Mouse (Mus musculus) left cerebral cortex, postnatal 36 days (tissue): ENCODE results near the gene Kif12. TPM values are rescaled to one million over a fixed set of nuclear protein-coding genes. Genes with fewer than 3 reads are reported as not detected.

Source experiments
- DNase-seq, 2 experiments: peaks; one replicate each; pipeline ENCODE4 v3.0.0; 2021 to 2022; ENCODE audit warnings: low spot score in 2 of 2, mixed read lengths in 1 of 2
- intact Hi-C: fragments of 180-260 bp; cut with DNase I; formaldehyde crosslinking; loops from one replicate; pipeline ENCODE4 v1.15.1; 2025
- total RNA-seq, 2 experiments: library from RNA; stranded (reverse); gene quantifications; 2 replicates each; pipeline ENCODE4 v1.2.3; 2021

The Kif12 gene
- total RNA-seq, 2 experiments from 2014 or later, result not detected

DNA sequence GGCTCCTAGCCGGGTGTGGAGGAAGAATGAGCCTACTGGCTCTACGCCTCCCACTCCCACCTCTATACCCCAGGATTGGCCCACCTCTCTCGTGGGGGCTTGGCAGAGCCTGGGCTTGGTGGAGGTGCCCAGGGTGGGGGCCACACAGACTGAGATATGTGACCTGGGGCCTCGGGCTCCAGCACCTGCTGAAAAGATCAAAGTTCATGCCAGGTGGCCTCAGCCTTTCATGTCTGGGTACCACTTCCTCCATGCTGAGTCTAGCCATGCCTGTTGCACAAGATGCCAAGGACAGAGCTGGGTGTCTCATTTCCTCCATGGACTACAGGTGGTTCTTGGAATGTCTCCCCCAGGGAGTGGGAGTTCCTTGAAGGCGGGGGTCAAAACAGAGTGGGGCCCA is 5.6 kb downstream of the Kif12 start:
- DNase-seq, result no peak
- intact Hi-C loops, result loop anchor here (5.0 kb wide), 1 partner anchor 136 kb away; no protein-coding TSS in a partner anchor

DNA sequence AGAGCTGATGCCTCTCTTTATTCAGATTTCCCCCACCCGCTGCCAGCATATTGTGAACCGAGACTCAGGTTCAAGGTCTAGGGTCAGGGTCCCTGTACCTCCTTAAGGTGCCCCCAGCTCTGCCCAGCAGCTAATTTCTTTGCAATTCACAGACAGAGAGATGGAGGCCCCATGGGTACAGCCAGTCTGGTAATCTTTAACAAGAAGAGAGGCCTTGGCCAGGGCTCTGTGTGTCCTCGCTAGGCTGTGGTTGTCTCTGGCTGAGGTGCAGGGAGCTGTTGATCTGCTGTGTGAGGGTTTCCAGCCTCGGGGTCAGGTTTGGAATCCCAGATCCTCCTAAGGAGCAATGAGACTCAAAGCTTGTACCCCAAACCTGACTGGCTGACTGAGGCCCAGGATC is 6.3 kb downstream of the Kif12 start:
- DNase-seq, result no peak
- intact Hi-C loops, result loop anchor here (5.0 kb wide), 1 partner anchor 137 kb away; no protein-coding TSS in a partner anchor

DNA sequence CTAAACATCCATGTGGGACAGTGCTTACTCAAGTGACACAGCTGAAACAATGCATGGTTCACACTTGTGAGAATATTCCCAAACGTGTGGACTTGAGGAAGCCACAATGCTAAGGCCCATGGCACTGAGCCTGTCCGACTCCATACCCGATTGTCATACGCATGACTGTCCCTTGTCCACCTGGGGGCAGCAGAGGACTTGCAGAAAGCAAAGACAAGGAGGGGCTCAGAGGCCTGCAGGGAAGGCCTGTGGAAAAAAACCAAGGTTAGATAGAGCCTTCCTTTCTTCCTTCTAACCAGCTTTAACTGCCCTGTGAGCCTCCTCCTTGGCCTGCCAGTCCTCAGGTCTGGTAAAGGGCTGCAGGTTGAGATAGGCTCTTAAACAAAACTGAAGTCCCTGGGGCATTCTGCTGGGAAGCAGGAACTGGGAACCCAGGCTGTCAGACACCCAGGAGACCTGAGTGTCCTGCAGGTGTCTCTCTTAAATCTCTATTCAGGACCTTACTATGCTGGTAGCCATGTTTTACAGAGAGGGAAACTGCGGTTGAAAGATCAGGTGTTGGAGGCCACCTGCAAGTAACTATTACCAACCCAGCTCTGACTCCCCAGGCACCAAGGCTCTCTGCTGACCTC is 12.9 kb downstream of the Kif12 start:
- intact Hi-C loops, result loop anchor here (5.0 kb wide), 1 partner anchor 158 kb away; no protein-coding TSS in a partner anchor
- DNase-seq, result peak; percentile 71 to 76

DNA sequence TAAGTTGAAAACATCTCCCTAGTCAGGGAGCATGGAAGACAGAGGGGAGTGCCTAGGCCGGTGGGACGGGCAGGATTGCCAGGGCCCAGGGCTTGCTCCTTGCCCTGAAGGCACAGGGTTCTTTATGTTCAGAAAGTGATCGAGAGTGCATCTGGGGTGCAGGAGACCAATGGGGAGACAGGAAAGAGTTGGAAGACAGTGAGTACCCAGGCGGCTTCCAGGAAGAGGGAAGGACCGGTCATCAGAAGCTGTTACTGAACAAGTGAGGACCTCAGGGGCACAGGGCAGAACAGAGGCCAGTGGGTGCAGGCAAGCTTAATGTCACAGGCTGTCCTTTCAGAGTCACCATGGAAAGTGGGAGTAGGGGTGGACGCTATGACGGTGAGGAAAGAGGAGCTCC is 13.7 kb downstream of the Kif12 start:
- DNase-seq, result no peak
- intact Hi-C loops, result loop anchor here (5.0 kb wide), 1 partner anchor 159 kb away; no protein-coding TSS in a partner anchor

DNA sequence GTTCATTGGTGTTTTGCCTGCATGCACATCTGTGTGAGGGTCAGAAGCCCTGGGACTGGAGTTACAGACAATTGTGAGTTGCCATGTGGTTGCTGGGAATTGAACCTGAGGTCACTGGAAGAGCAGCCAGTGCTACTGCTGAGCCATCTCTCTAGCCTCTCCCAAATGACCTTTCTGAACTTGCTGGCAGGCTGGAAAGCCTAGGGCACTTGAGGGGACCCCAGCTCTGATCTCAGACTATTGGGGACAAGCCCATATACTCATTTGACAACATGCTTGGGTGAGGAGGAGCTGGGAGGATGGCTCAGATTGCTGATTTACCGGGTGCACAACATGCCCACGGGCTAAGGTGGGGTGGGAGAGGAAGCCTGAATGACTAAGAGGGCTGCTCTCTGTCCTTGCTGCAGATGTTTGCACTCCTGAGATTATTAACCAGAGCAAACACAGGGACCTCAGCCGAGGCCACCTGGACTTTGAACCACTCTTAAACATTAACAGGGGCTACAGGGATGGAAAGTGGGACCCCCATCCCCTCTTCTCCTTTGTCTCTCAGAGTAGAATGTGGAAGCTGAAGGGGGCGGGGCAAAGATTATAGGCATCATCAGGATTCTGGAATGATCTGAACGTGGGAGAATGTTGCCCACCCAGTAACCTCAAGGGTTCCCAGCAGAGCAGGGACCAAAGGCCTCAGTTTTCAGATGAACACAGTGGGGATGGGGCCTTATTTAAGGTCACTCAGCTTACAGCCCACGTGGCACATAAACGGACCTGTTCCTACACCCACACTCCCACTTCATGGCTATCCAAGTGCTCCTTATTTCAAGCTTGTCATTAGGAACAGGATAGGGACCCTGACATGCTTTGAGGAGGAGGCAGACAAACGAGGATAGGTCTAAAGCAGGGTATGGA is 15.0 kb downstream of the Kif12 start:
- DNase-seq, result no peak
- intact Hi-C loops, result loop anchor here (5.0 kb wide), 1 partner anchor 160 kb away; no protein-coding TSS in a partner anchor

DNA sequence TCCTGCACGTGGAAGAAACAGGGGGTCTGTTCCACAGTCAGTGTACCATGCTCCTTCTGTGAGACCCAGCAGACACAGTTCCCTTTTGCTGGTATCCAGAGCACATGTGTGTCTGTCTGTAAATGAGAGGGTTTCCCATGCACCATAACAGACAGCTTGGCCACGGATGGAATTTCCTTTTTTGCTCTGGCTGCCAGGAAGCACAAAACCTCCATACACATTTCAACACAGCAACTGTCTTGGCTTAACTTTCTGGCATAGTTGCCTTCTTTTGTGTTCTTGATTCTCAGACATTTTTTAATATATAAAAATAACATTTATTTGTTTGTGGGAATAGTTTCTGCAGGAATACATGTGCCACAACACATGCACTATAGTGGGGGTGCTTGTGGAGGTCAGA is 16.3 kb downstream of the Kif12 start:
- intact Hi-C loops, result loop anchor here (5.0 kb wide), 1 partner anchor 162 kb away; no protein-coding TSS in a partner anchor
- DNase-seq, result no peak

DNA sequence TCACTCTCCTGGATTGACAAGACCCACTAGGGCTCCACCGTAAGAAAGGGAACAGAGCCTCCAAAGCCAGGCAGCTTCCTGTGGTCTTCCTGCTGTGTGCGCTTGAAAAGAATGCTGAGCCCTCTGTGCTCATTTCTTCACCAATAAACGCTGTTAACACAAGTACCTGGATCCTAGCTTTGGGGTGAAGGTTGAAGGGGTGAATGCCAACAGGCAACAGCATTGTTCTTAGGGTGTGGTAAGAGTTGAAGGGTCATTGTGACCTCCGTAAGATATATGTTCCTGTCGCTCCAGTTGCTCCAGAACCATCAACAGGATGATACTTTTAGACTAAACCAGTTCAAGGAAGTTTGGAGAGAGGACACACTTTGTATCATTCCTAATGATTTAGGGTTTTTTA is 17.2 kb downstream of the Kif12 start, which contains the start of gene Ambp:
Gene Ambp, minus strand, starts transcription at position 101 of the 400 bp plus-strand sequence.
- intact Hi-C loops, result loop anchor here (5.0 kb wide), 1 partner anchor 163 kb away; no protein-coding TSS in a partner anchor
- no peak for DNase-seq

DNA sequence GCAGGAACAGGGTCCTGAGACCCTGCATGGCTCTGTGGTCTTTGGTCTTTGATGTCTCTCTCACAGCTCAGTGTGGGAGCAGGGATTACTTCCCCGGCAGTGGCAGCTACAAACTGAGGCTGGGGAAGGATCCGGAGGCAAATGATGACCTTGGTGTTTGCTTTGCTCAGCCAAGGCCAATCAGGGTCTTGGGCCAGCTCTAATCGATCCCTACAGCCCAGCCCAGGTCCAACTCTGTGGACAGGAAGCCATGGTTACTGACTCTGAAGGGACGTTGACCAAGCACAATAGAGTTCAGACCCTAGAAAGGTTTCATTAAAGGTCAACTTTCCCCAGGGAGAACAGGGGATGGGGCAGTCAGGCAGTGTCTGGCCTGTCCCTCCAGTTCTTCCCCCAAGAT is 17.9 kb downstream of the Kif12 start:
- intact Hi-C loops, result no loop called here

DNA sequence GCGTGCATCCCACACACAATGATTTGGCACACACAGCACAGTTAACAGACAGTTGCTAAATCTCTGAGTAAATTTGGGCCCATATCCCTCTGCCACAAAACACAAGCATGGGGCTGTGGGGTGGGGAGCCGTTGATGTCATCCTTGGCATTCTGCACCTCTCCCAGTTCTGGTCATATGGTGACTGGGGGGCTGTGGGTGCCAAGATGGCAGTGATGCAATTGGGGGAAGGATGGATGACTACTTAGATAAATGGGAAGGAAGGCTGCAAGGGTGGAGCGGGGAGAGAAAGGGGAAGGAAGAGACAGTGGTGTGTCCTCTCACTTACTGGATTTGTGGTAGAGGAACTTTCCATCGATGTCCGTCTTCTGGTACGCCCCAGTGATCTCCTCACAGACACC is 20.8 kb downstream of the Kif12 start:
- DNase-seq, result no peak
- intact Hi-C loops, result no loop called here

More for the DNA sequence above, 17.9 kb downstream of the Kif12 start:
- no peak for DNase-seq

DNA sequence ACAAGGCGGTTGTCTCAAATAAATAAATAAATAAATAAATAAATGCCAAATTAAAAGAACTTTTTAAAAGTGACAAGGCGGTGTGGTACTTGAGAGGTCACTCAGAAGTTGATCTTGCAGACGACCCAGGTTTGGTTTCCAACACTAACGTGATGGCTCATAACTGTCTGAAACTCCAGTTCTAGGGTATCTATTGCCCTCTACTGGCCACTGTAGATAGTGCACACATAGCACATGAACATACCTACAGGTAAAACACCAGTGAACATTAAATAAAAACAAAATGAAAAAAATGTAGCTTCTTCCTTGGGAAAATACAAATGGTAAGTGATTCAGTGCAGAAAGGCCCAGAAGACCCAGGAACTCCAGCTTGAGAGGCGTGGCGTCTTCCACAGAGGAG is 24.7 kb downstream of the Kif12 start:
- intact Hi-C loops, result no loop called here
- DNase-seq, result no peak

DNA sequence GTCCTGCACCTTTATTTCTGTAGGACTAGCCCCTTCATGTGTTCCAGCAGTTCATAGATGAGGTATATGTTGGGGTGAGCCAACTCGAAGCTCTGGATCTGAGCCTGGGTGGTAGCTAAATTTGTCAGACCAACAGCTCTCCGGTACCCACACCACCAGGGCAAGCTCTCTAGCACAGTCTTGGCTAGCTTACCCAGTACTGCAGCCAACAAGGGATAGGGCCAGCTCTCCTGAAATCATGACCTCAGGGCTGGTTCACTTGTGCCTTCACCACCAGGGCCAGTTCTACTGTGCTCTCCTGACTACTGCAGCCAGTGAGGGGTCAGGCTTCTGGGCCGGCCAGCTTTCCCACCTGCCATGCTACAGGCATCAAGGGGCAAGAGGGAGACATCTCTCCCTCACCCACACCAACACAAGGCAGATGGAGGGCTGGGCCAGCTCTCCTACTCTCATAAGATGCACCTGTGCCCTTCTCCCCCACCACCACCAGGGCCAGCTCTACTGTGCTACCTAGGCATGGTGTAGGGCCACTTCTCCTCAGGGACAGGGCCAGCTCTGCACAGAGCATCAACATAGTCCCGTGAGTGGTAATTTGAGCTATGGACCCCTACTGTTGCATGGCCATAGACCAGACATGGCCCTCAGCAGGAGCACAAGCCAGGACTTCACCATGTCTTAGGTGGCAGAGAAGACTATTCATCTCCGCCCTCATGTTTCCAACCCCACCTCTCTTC is 41.9 kb downstream of the Kif12 start:
- intact Hi-C loops, result no loop called here

DNA sequence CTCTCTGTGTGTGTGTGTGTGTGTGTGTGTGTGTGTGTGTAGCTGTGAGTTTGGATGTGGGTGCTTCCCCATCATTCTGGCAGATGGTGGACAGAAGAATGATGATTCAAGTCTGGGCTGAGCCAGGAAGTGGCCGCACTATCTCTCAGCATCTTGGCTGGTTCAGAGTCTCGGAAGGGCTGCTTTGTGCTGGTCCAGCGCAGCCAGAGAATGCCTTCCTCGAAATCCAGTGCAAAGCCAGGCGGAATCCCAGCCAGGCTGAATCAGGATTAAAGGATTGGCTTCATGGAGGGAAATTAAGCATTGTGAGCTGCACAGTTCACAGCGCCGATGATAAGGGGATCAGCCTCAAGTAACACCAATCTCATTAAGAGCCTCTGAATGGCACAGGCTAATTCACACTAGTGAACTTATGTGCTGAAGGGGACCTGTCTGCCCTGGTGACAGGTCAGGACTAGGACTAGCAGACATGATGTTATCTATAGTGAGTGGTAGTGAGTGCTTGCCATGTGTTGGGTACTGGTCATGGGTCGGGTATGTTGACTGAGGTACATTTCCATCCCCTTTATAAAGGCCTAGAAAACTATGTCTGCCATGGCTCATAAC is 47.0 kb downstream of the Kif12 start:
- DNase-seq, result no peak
- intact Hi-C loops, result no loop called here

More for the DNA sequence above, 41.9 kb downstream of the Kif12 start:
- no peak for DNase-seq

DNA sequence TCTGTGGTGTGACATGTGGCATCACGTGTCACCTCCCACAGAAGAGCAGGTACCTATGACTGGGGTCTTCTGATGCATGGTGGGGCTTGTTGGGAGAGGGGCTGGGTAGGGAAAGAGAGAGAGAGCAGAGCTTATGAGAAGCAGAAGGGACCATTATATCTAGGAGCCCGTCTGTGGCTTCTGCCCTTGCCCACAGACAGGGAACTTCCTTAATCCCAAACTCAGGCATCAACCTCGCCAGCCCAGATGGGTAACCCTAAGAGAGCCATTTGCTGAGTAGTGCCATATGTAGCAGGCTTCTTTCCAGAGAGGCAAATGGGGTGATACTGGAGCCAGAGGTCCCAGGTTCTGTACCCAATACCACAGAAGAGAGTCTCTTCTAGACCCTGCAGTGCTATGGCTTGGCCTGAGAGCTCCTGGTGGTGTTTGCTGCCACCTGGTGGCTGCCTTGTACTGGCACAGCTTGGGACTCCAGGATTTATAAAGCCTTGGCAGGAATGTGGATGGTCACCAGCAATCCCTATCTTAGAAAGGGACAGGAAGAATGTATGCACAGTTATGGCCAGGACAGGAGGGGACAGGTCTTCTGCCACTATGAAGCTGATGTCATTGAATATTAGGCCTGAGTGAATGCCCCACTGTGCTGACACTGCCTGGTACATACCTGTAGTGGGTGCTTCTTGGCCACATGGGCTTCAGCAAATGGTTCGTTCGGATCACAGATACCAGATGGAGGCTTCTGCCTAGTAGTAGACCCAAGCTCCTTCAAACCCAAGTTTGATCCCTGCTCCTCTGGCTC is 53.1 kb downstream of the Kif12 start:
- peak; percentile 71 to 79 for DNase-seq
- intact Hi-C loops, result loop anchor here (2.0 to 10.0 kb wide), 5 partner anchors 152 to 424 kb away; partner anchors contain the start of gene Zfp618

Other genes starting within 250 kb of the Kif12 start
- gene Zfp618, start 206.6 kb downstream of the Kif12 start, total RNA-seq, result 1 to 10 TPM; 4.6 to 7.0 TPM
- not detected for gene Ambp, start 17.3 kb downstream of the Kif12 start, total RNA-seq
- gene Col27a1, start 41.9 kb upstream of the Kif12 start, total RNA-seq, result 1 to 10 TPM; 2.2 to 4.3 TPM
- not detected for gene Orm1, start 172.4 kb upstream of the Kif12 start, total RNA-seq
- gene Orm3, start 184.0 kb upstream of the Kif12 start, total RNA-seq, result not detected
- gene Orm2, start 190.3 kb upstream of the Kif12 start, total RNA-seq, result not detected
- gene Akna, start 231.2 kb upstream of the Kif12 start, total RNA-seq, result 1 to 10 TPM; 2.5 to 4.4 TPM